Mouse (Mus musculus) liver, embryonic 14.5 days (tissue): ENCODE results near the gene Elf5. TPM values are rescaled to one million over a fixed set of nuclear protein-coding genes. Genes with fewer than 3 reads are reported as not detected.

ENCODE experiments used
- ATAC-seq: fragments of 200-750 bp; cut with Nextera tagmentation; 2 replicates; pipeline ENCODE4 v1.8.0; 2017; ENCODE audit warnings: moderate number of reproducible peaks, mild to moderate bottlenecking, moderate library complexity; ENCODE audit not compliant: insufficient read depth
- DNase-seq, 3 experiments: peaks; one replicate each; pipeline ENCODE4 v3.0.0-alpha.2; 2012 to 2013; ENCODE audit warnings: low read depth in 3 of 3, low spot score in 3 of 3
- H3K27ac ChIP-seq: fragments of 300-500 bp; sonication (generic); 2 replicates; pipeline ENCODE4 v1.5.1; 2014; ENCODE audit warnings: moderate library complexity, mild to moderate bottlenecking, control low read depth, inconsistent platforms
- H3K27me3 ChIP-seq: fragments of 300-500 bp; sonication (generic); 2 replicates; pipeline ENCODE4 v1.6.1; 2014; ENCODE audit warnings: mild to moderate bottlenecking, low read length, moderate library complexity; ENCODE audit not compliant: control insufficient read depth, insufficient read depth
- H3K36me3 ChIP-seq: fragments of 300-500 bp; sonication (generic); replicated peaks from 2 replicates; pipeline ENCODE4 v1.6.1; 2014; ENCODE audit warnings: low read depth; ENCODE audit not compliant: control insufficient read depth, insufficient read depth
- H3K4me1 ChIP-seq, 2 experiments: fragments of 200-500 bp in 1 of 2; fragments of 300-500 bp in 1 of 2; sonication (generic) in 1 of 2; replicated peaks; 2 replicates each; pipeline ENCODE4 v1.6.1; 2012 to 2014; ENCODE audit warnings: antibody characterized with exemption in 1 of 2, inconsistent platforms in 1 of 2, low read length in 1 of 2; ENCODE audit not compliant: control insufficient read depth in 2 of 2, insufficient read depth in 2 of 2
- H3K4me2 ChIP-seq: fragments of 300-500 bp; sonication (generic); 2 replicates; pipeline ENCODE4 v1.6.1; 2014; ENCODE audit warnings: low read depth, mild to moderate bottlenecking, control low read depth, moderate library complexity
- H3K4me3 ChIP-seq, 2 experiments: fragments of 200-500 bp in 1 of 2; fragments of 300-500 bp in 1 of 2; sonication (generic) in 1 of 2; 2 replicates each; pipeline ENCODE4 v1.5.1; 2012 to 2014; ENCODE audit warnings: low read depth in 2 of 2, low read length in 2 of 2, mild to moderate bottlenecking in 2 of 2, control low read depth in 1 of 2, inconsistent platforms in 1 of 2, moderate library complexity in 1 of 2; ENCODE audit not compliant: insufficient read depth in 1 of 2
- H3K9ac ChIP-seq: fragments of 300-500 bp; sonication (generic); replicated peaks from 2 replicates; pipeline ENCODE4 v1.6.1; 2014; ENCODE audit warnings: mild to moderate bottlenecking, control low read depth, moderate library complexity
- H3K9me3 ChIP-seq: fragments of 300-500 bp; sonication (generic); 2 replicates; pipeline ENCODE4 v1.6.1; 2016; ENCODE audit warnings: low read length, mixed read lengths; ENCODE audit not compliant: control insufficient read depth
- CTCF ChIP-seq: IDR thresholded peaks from 2 replicates; pipeline ENCODE4 v1.5.1; 2016; ENCODE audit warnings: antibody characterized with exemption, low read depth, control low read depth
- EP300 ChIP-seq: IDR thresholded peaks from 2 replicates; pipeline ENCODE4 v1.6.1; 2016; ENCODE audit warnings: antibody characterized with exemption, low read depth
- WGBS: fragments of 180-500 bp; shearing (Covaris S2); extraction: QIAGEN DNeasy Blood & Tissue Kit; methylation state at CpG from one replicate; pipeline ENCODE4 v1.1.7; 2014; ENCODE audit not compliant: insufficient replicate concordance; 5-methylcytosine and 5-hydroxymethylcytosine counted together
- polyA plus RNA-seq, 2 experiments: library from polyadenylated mRNA; depleted of rRNA in 1 of 2; stranded (reverse) in 1 of 2; unstranded in 1 of 2; fragments of >200 nt; fragmentation: Nextera tagmentation in 1 of 2; extraction: Ambion mirVana in 1 of 2; gene quantifications; 2 replicates each; pipeline versions ENCODE4 v1.2.1 to v1.2.3; 2012 to 2014

Gene Elf5
- polyA plus RNA-seq, 2 experiments: 0.03 TPM; not detected in 1

DNA sequence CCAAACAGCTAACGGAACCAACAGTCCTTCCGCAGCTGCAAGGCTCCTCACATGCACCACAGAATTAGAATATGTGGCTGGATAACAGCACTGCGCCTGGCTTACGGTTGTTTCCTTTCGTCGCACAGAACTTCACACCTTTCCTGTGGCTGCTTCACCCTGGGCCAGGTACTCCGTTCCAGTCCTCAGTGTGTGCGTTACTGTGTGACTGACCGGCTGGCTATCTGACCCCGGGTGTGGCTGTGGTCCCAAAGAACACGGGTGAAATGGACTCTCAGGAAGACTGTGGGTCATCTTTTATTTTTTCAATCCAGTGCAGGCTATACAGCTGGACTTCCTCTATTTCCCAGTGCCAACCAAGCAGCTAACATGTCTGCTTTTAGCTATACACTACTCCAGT is 53.9 kb downstream of the Elf5 start:
- 88% methylated on average over 11 of the region's 11 CpGs for WGBS
- no peak for TF ChIP-seq EP300
- TF ChIP-seq CTCF: no peak

GRCm38 (mm10) chr2:103466272-103466671 is 54.8 kb downstream of the Elf5 start:
- Histone ChIP-seq H3K4me1 (no peaks in the 10 kb centered on the region), H3K9me3 (no peaks in the 10 kb centered on the region), H3K27ac (no peak overlapping the region), H3K36me3 (peaks cover 92% of the 10 kb centered on the region), H3K4me3 (no peak overlapping the region), H3K9ac (no peak overlapping the region), H3K4me2 (no peak overlapping the region), H3K27me3 (no peaks in the 10 kb centered on the region)
- TF ChIP-seq CTCF (no peak), EP300 (no peak)
- DNase-seq (no peak), ATAC-seq (no peak)
- WGBS: 83% methylated on average over 3 of the region's 3 CpGs

More for the DNA sequence above, 53.9 kb downstream of the Elf5 start:
- Histone ChIP-seq H3K36me3 (peaks cover 91% of the 10 kb centered on the region), H3K4me3 (no peak overlapping the region), H3K27me3 (no peaks in the 10 kb centered on the region), H3K4me1 (0 out of 4 replicates have a peak, but pooled peaks cover 0 to 2% of the 10 kb centered on the region in 2 experiments), H3K9me3 (no peaks in the 10 kb centered on the region), H3K9ac (no peak overlapping the region), H3K27ac (no peak overlapping the region), H3K4me2 (no peak overlapping the region)
- no peak for DNase-seq
- no peak for ATAC-seq

- no peak for TF ChIP-seq EP300
- TF ChIP-seq CTCF: no peak
- Histone ChIP-seq H3K27me3 (no peaks in the 10 kb centered on the region), H3K27ac (no peak overlapping the region), H3K36me3 (peaks cover 89% of the 10 kb centered on the region), H3K4me1 (no peaks in the 10 kb centered on the region), H3K9me3 (no peaks in the 10 kb centered on the region), H3K4me2 (no peak overlapping the region), H3K9ac (no peak overlapping the region), H3K4me3 (no peak overlapping the region)
- ATAC-seq (no peak), DNase-seq (no peak)
- WGBS: 75% methylated on average over 10 of the region's 10 CpGs
Measured at GRCm38 (mm10) chr2:103466984-103467588, 55.6 kb downstream of the Elf5 start.

- Histone ChIP-seq H3K27ac (no peak overlapping the region), H3K9me3 (no peaks in the 10 kb centered on the region), H3K4me3 (no peak overlapping the region), H3K27me3 (no peaks in the 10 kb centered on the region), H3K4me1 (peaks cover 1 to 14% of the 10 kb centered on the region in 2 experiments; a peak in 3 of 4 replicates), H3K36me3 (peaks cover 70% of the 10 kb centered on the region), H3K9ac (no peak overlapping the region), H3K4me2 (no peak overlapping the region)
- 83% methylated on average over 3 of the region's 3 CpGs for WGBS
- DNase-seq: no peak
- TF ChIP-seq CTCF (no peak), EP300 (no peak)
- ATAC-seq: no peak
Measured at GRCm38 (mm10) chr2:103473362-103473761, 61.9 kb downstream of the Elf5 start.

DNA sequence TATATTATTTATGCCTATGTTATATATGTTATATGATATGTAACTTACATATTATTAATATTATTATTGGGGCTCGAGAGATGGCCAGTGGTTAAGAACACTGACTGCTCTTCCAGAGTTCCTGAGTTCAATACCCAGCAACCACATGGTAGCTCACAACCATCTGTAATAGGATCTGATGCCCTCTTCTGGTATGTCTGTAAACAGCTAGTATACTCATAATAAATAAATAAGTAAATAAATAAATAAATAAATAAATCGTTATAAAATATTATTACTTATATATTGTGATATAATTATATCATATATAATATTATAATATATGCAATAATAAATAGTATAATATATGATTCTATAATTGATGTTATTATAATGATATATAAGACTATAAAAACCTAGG is 64.7 kb downstream of the Elf5 start:
- H3K4me2 ChIP-seq: no peak overlapping the region
- no peak overlapping the region for H3K9ac ChIP-seq
- no peak for DNase-seq
- H3K9me3 ChIP-seq: no peaks in the 10 kb centered on the region
- no peak overlapping the region for H3K4me3 ChIP-seq
- H3K27me3 ChIP-seq: no peaks in the 10 kb centered on the region
- H3K27ac ChIP-seq: no peak overlapping the region
- TF ChIP-seq CTCF (no peak), EP300 (no peak)
- WGBS: 81% methylated on average over 2 of the region's 2 CpGs
- ATAC-seq: no peak
- H3K36me3 ChIP-seq: peaks cover 42% of the 10 kb centered on the region
- H3K4me1 ChIP-seq: peaks cover 25 to 39% of the 10 kb centered on the region in 2 experiments
